Mouse (Mus musculus) MEL (cell line): ENCODE data around the gene Slc51a. TPM values are rescaled to one million over a fixed set of nuclear protein-coding genes. Genes with fewer than 3 reads are reported as not detected.

Experiments
- DNase-seq: peaks from one replicate; pipeline ENCODE4 v3.0.0; 2011; ENCODE audit warnings: low read depth, low spot score
- H3K27ac ChIP-seq: 2 replicates; pipeline ENCODE4 v1.5.1; 2012; ENCODE audit warnings: low read depth, mild to moderate bottlenecking, control low read depth, low read length, moderate library complexity; ENCODE audit not compliant: control insufficient read depth
- H3K27me3 ChIP-seq, 2 experiments: fragments of 150-350 bp in 1 of 2; sonication (generic) in 1 of 2; 2 replicates each; pipeline ENCODE4 v1.6.1; 2012; ENCODE audit warnings: low read length in 2 of 2, mild to moderate bottlenecking in 2 of 2, improper control_type of control experiment in 1 of 2, moderate library complexity in 1 of 2; ENCODE audit not compliant: insufficient read depth in 2 of 2, control insufficient read depth in 1 of 2
- H3K36me3 ChIP-seq, 2 experiments: 2 replicates each; pipeline ENCODE4 v1.6.1; 2012 to 2014; ENCODE audit warnings: low read length in 2 of 2, improper control_type of control experiment in 1 of 2, inconsistent platforms in 1 of 2, mild to moderate bottlenecking in 1 of 2; ENCODE audit not compliant: insufficient read depth in 2 of 2, control insufficient read depth in 1 of 2
- H3K4me1 ChIP-seq, 2 experiments: fragments of 150-350 bp in 1 of 2; sonication (generic) in 1 of 2; 2 replicates each; pipeline ENCODE4 v1.6.1; 2012; ENCODE audit warnings: low read length in 2 of 2, improper control_type of control experiment in 1 of 2, mild to moderate bottlenecking in 1 of 2; ENCODE audit not compliant: insufficient read depth in 2 of 2, control insufficient read depth in 1 of 2
- H3K4me3 ChIP-seq, 2 experiments: fragments of 150-350 bp in 1 of 2; sonication (generic) in 1 of 2; 2 replicates each; pipeline ENCODE4 v1.5.1; 2012; ENCODE audit warnings: low read depth in 2 of 2, low read length in 2 of 2, mild to moderate bottlenecking in 2 of 2, moderate library complexity in 2 of 2, control low read depth in 1 of 2, improper control_type of control experiment in 1 of 2; ENCODE audit not compliant: control insufficient read depth in 1 of 2, insufficient read depth in 1 of 2
- H3K79me2 ChIP-seq: 2 replicates; pipeline ENCODE4 v1.6.1; 2012; ENCODE audit warnings: mild to moderate bottlenecking, low read length, moderate library complexity; ENCODE audit not compliant: control insufficient read depth, poor library complexity, insufficient read depth
- H3K9ac ChIP-seq: 2 replicates; pipeline ENCODE4 v1.6.1; 2012; ENCODE audit warnings: low read depth, mild to moderate bottlenecking, control low read depth, low read length, moderate library complexity; ENCODE audit not compliant: control insufficient read depth, poor library complexity, severe bottlenecking
- H3K9me3 ChIP-seq: fragments of 150-350 bp; sonication (generic); replicated peaks from 2 replicates; pipeline ENCODE4 v1.6.1; 2012; ENCODE audit warnings: mild to moderate bottlenecking, low read length, improper control_type of control experiment, moderate library complexity; ENCODE audit not compliant: insufficient read depth
- BHLHE40 ChIP-seq: IDR thresholded peaks from 2 replicates; pipeline ENCODE4 v1.6.1; 2012; ENCODE audit warnings: low read depth, mild to moderate bottlenecking, inconsistent platforms, low read length, improper control_type of control experiment, borderline replicate concordance
- CTCF ChIP-seq, 3 experiments: IDR thresholded peaks in 2 of 3; conservative IDR thresholded peaks in 1 of 3; 2 replicates each; pipeline ENCODE4 v1.5.1; 2011 to 2012; ENCODE audit warnings: low read length in 3 of 3, low read depth in 2 of 3, mild to moderate bottlenecking in 2 of 3, improper control_type of control experiment in 1 of 3, inconsistent platforms in 1 of 3, mixed read lengths in 1 of 3, moderate library complexity in 1 of 3; ENCODE audit not compliant: control insufficient read depth in 1 of 3, insufficient read depth in 1 of 3, poor library complexity in 1 of 3, severe bottlenecking in 1 of 3
- E2F4 ChIP-seq: IDR thresholded peaks from 2 replicates; pipeline ENCODE4 v1.6.1; 2011; ENCODE audit warnings: low read depth, low read length, improper control_type of control experiment, borderline replicate concordance
- ETS1 ChIP-seq: IDR thresholded peaks from 2 replicates; pipeline ENCODE4 v1.6.1; 2012; ENCODE audit warnings: low read depth, mild to moderate bottlenecking, inconsistent platforms, low read length, improper control_type of control experiment, moderate library complexity
- JUND ChIP-seq: IDR thresholded peaks from 2 replicates; pipeline ENCODE4 v1.6.1; 2011; ENCODE audit warnings: low read depth, mild to moderate bottlenecking, improper control_type of control experiment, low read length
- KAT2A ChIP-seq: conservative IDR thresholded peaks from 2 replicates; pipeline ENCODE4 v1.6.1; 2012; ENCODE audit warnings: low read depth, low read length, improper control_type of control experiment, inconsistent platforms
- MAFK ChIP-seq: IDR thresholded peaks from 2 replicates; pipeline ENCODE4 v1.6.1; 2011; ENCODE audit warnings: low read depth, mild to moderate bottlenecking, low read length, improper control_type of control experiment, borderline replicate concordance
- MAX ChIP-seq: IDR thresholded peaks from 2 replicates; pipeline ENCODE4 v1.6.1; 2011; ENCODE audit warnings: low read length, improper control_type of control experiment
- MAZ ChIP-seq: IDR thresholded peaks from 2 replicates; pipeline ENCODE4 v1.6.1; 2012; ENCODE audit warnings: low read depth, mild to moderate bottlenecking, inconsistent platforms, low read length, improper control_type of control experiment
- MYB ChIP-seq: IDR thresholded peaks from 2 replicates; pipeline ENCODE4 v1.6.1; 2011; ENCODE audit warnings: mild to moderate bottlenecking, low read depth, low read length, improper control_type of control experiment
- NELFE ChIP-seq: IDR thresholded peaks from 2 replicates; pipeline ENCODE4 v1.6.1; 2011; ENCODE audit warnings: low read depth, low read length, improper control_type of control experiment
- NRF1 ChIP-seq: IDR thresholded peaks from 2 replicates; pipeline ENCODE4 v1.6.1; 2014; ENCODE audit warnings: low read depth, mild to moderate bottlenecking, inconsistent platforms, low read length, improper control_type of control experiment, moderate library complexity; ENCODE audit not compliant: poor library complexity, insufficient read depth, severe bottlenecking
- POLR2AphosphoS2 ChIP-seq: IDR thresholded peaks from 2 replicates; pipeline ENCODE4 v1.6.1; 2011; ENCODE audit warnings: low read length, improper control_type of control experiment
- POLR2AphosphoS5 ChIP-seq: IDR thresholded peaks from 2 replicates; pipeline ENCODE4 v1.6.1; 2012; ENCODE audit warnings: low read depth, borderline replicate concordance, mild to moderate bottlenecking, inconsistent platforms, low read length, moderate library complexity, mixed read lengths
- RAD21 ChIP-seq: IDR thresholded peaks from 2 replicates; pipeline ENCODE4 v1.6.1; 2011; ENCODE audit warnings: mild to moderate bottlenecking, low read depth, low read length, improper control_type of control experiment
- RCOR1 ChIP-seq: IDR thresholded peaks from 2 replicates; pipeline ENCODE4 v1.6.1; 2012; ENCODE audit warnings: low read depth, mild to moderate bottlenecking, inconsistent platforms, low read length, improper control_type of control experiment
- UBTF ChIP-seq: IDR thresholded peaks from 2 replicates; pipeline ENCODE4 v1.6.1; 2012; ENCODE audit warnings: low read depth, mild to moderate bottlenecking, inconsistent platforms, low read length, improper control_type of control experiment, moderate library complexity, borderline replicate concordance; ENCODE audit not compliant: insufficient read depth
- USF1 ChIP-seq: IDR thresholded peaks from 2 replicates; pipeline ENCODE4 v1.6.1; 2014; ENCODE audit warnings: low read depth, mild to moderate bottlenecking, inconsistent platforms, low read length, improper control_type of control experiment, moderate library complexity
- ZC3H11A ChIP-seq: IDR thresholded peaks from 2 replicates; pipeline ENCODE4 v1.6.1; 2012; ENCODE audit warnings: low read depth, mild to moderate bottlenecking, inconsistent platforms, low read length, improper control_type of control experiment
- ZMIZ1 ChIP-seq: IDR thresholded peaks from 2 replicates; pipeline ENCODE4 v1.6.1; 2012; ENCODE audit warnings: low read depth, mild to moderate bottlenecking, inconsistent platforms, low read length, improper control_type of control experiment, moderate library complexity
- polyA plus RNA-seq, 2 experiments: library from polyadenylated mRNA; stranded (reverse) in 1 of 2; unstranded in 1 of 2; fragments of >175 nt in 1 of 2; fragments of >200 nt in 1 of 2; gene quantifications; 2 replicates each; pipeline versions ENCODE4 v1.2.1 to v1.2.4; 2012; ENCODE audit warnings: low replicate concordance in 2 of 2, low read depth in 1 of 2; ENCODE audit not compliant: insufficient read length in 2 of 2, insufficient read depth in 1 of 2, missing spikeins in 1 of 2
- total RNA-seq: library from RNA; depleted of rRNA; stranded (reverse); fragments of 300-350 nt; gene quantifications from 2 replicates; pipeline ENCODE4 v1.2.3, GENCODE M21; 2012

Gene Slc51a
- total and polyA plus RNA-seq, 3 experiments = 4.6 to 14.5 TPM; not detected in 1

- TF ChIP-seq POLR2AphosphoS5 = no peak
- TF ChIP-seq BHLHE40 = peak; percentile 69; the same call in 1 of the 2 replicates
- no peak for TF ChIP-seq USF1
- TF ChIP-seq MAX = peak; percentile 35; the same call in 1 of the 2 replicates
- TF ChIP-seq KAT2A = no peak
- peak; percentile 83 for TF ChIP-seq ETS1
- no peak for TF ChIP-seq ZMIZ1
- no peak for TF ChIP-seq NELFE
- no peak for TF ChIP-seq E2F4
- no peak for TF ChIP-seq UBTF
- TF ChIP-seq POLR2AphosphoS2 = no peak
- no peak for TF ChIP-seq RAD21
- TF ChIP-seq RCOR1 = peak; percentile 91
- no peak for TF ChIP-seq JUND
- peak; percentile 65; the same call in 1 of the 2 replicates for TF ChIP-seq MYB
- TF ChIP-seq MAZ = no peak
Measured at GRCm38 (mm10) chr16:32520372-32520748, 32.7 kb upstream of the Slc51a start (continued).

- no peaks in the 10 kb centered on the region for H3K79me2 ChIP-seq
- no peaks in the 10 kb centered on the region for H3K27me3 ChIP-seq
- peak overlapping the region; percentile 29 for H3K27ac ChIP-seq
- H3K36me3 ChIP-seq = peaks cover 0 to 12% of the 10 kb centered on the region in 2 experiments; a peak in 2 of 4 replicates
- H3K4me3 ChIP-seq = peak overlapping the region; percentile 37 to 52
- TF ChIP-seq ZC3H11A = no peak
- TF ChIP-seq CTCF (IDR thresholded peaks at IDR 0.05 in 2 of 3, conservative IDR thresholded peaks at IDR 0.05 in 1 of 3; ENCODE audit: control insufficient read depth in 1 of 3, insufficient read depth in 1 of 3, low read depth in 2 of 3, low read length in 3 of 3, poor library complexity in 1 of 3, severe bottlenecking in 1 of 3) = no peak
- TF ChIP-seq NRF1 = no peak
- TF ChIP-seq MAFK = no peak
- TF ChIP-seq, all 39 proteins: peak for 0
- peak overlapping the region; percentile 41 for H3K9ac ChIP-seq
- H3K4me1 ChIP-seq = peaks cover 15 to 24% of the 10 kb centered on the region in 2 experiments
- no peaks in the 10 kb centered on the region for H3K9me3 ChIP-seq
- peak; percentile 56 for DNase-seq
Measured at GRCm38 (mm10) chr16:32519656-32520371, 32.1 kb upstream of the Slc51a start.
